Mouse (Mus musculus) CH12.LX (cell line): ENCODE measurements around the gene Lpar3. TPM values are rescaled to one million over a fixed set of nuclear protein-coding genes. Genes with fewer than 3 reads are reported as not detected.

Experiments used
- DNase-seq: peaks from one replicate; pipeline ENCODE4 v3.0.0-alpha.2; 2013; ENCODE audit errors: extremely low read depth
- H3K27ac ChIP-seq: 2 replicates; pipeline ENCODE4 v1.5.1; 2012; ENCODE audit warnings: low read depth, mild to moderate bottlenecking, control low read depth, moderate library complexity; ENCODE audit not compliant: insufficient read depth
- H3K27me3 ChIP-seq: replicated peaks from 2 replicates; pipeline ENCODE3; 2012; ENCODE audit warnings: inconsistent platforms
- H3K36me3 ChIP-seq, 2 experiments: replicated peaks in 1 of 2; 2 replicates each; pipeline versions ENCODE3 to v1.6.1; 2012; ENCODE audit warnings: inconsistent platforms in 1 of 2, low read length in 1 of 2, mild to moderate bottlenecking in 1 of 2, mixed read lengths in 1 of 2, moderate library complexity in 1 of 2; ENCODE audit not compliant: control insufficient read depth in 1 of 2, insufficient read depth in 1 of 2
- H3K4me1 ChIP-seq, 2 experiments: 2 replicates each; pipeline ENCODE4 v1.6.1; 2012; ENCODE audit warnings: inconsistent platforms in 1 of 2, moderate library complexity in 1 of 2; ENCODE audit not compliant: insufficient read depth in 2 of 2, control insufficient read depth in 1 of 2
- H3K4me2 ChIP-seq: 2 replicates; pipeline ENCODE4 v1.6.1; 2012; ENCODE audit warnings: low read depth, mild to moderate bottlenecking, control low read depth; ENCODE audit not compliant: poor library complexity, insufficient read depth, severe bottlenecking
- H3K4me3 ChIP-seq, 3 experiments: fragments of 150-350 bp in 1 of 3; sonication (generic) in 1 of 3; replicated peaks in 1 of 3; 2 replicates each; pipeline versions ENCODE3 to v1.5.1; 2011 to 2012; ENCODE audit warnings: low read depth in 2 of 3, low read length in 2 of 3, mild to moderate bottlenecking in 2 of 3, moderate library complexity in 2 of 3, control low read depth in 1 of 3, improper control_type of control experiment in 1 of 3, inconsistent platforms in 1 of 3, mixed read lengths in 1 of 3; ENCODE audit not compliant: poor library complexity in 1 of 3
- H3K79me2 ChIP-seq: replicated peaks from 2 replicates; pipeline ENCODE4 v1.6.1; 2012; ENCODE audit warnings: mild to moderate bottlenecking, moderate library complexity; ENCODE audit not compliant: control insufficient read depth, poor library complexity, insufficient read depth, severe bottlenecking; ENCODE audit errors: extremely low read depth
- H3K9ac ChIP-seq: 2 replicates; pipeline ENCODE4 v1.6.1; 2012; ENCODE audit warnings: low read depth, mild to moderate bottlenecking, control low read depth, moderate library complexity; ENCODE audit not compliant: insufficient read depth
- H3K9me3 ChIP-seq: replicated peaks from 2 replicates; pipeline ENCODE3; 2012; ENCODE audit warnings: low read length, inconsistent platforms, mixed read lengths
- CHD1 ChIP-seq: IDR thresholded peaks from 2 replicates; pipeline ENCODE4 v1.6.1; 2012; ENCODE audit warnings: low read depth, low read length, improper control_type of control experiment, inconsistent platforms
- CTCF ChIP-seq, 2 experiments: IDR thresholded peaks in 1 of 2; conservative IDR thresholded peaks in 1 of 2; 2 replicates each; pipeline ENCODE4 v1.5.1; 2011 to 2012; ENCODE audit warnings: low read depth in 2 of 2, low read length in 2 of 2, improper control_type of control experiment in 1 of 2, inconsistent platforms in 1 of 2, mild to moderate bottlenecking in 1 of 2, moderate library complexity in 1 of 2
- ELF1 ChIP-seq: IDR thresholded peaks from 2 replicates; pipeline ENCODE4 v1.6.1; 2014; ENCODE audit warnings: low read depth, mild to moderate bottlenecking, inconsistent platforms, low read length, improper control_type of control experiment
- EP300 ChIP-seq: IDR thresholded peaks from 2 replicates; pipeline ENCODE4 v1.6.1; 2011; ENCODE audit warnings: low read length, improper control_type of control experiment
- GABPA ChIP-seq: IDR thresholded peaks from 2 replicates; pipeline ENCODE4 v1.6.1; 2012; ENCODE audit warnings: low read depth, low read length, improper control_type of control experiment, inconsistent platforms; ENCODE audit not compliant: insufficient replicate concordance
- JUND ChIP-seq: conservative IDR thresholded peaks from 2 replicates; pipeline ENCODE4 v1.6.1; 2011; ENCODE audit warnings: low read depth, low read length, improper control_type of control experiment
- KAT2A ChIP-seq: IDR thresholded peaks from 2 replicates; pipeline ENCODE4 v1.6.1; 2012; ENCODE audit warnings: low read length, improper control_type of control experiment, inconsistent platforms; ENCODE audit not compliant: insufficient replicate concordance
- MAX ChIP-seq: IDR thresholded peaks from 2 replicates; pipeline ENCODE4 v1.6.1; 2011; ENCODE audit warnings: low read length, improper control_type of control experiment
- MAZ ChIP-seq: IDR thresholded peaks from 2 replicates; pipeline ENCODE4 v1.6.1; 2012; ENCODE audit warnings: low read depth, mild to moderate bottlenecking, inconsistent platforms, low read length, improper control_type of control experiment, moderate library complexity
- MEF2A ChIP-seq: IDR thresholded peaks from 2 replicates; pipeline ENCODE4 v1.6.1; 2014; ENCODE audit warnings: low read depth, mild to moderate bottlenecking, inconsistent platforms, low read length, improper control_type of control experiment, borderline replicate concordance
- MYC ChIP-seq: IDR thresholded peaks from 2 replicates; pipeline ENCODE4 v1.6.1; 2011; ENCODE audit warnings: low read depth, mild to moderate bottlenecking, improper control_type of control experiment, low read length
- NRF1 ChIP-seq: IDR thresholded peaks from 2 replicates; pipeline ENCODE4 v1.6.1; 2014; ENCODE audit warnings: low read depth, mild to moderate bottlenecking, inconsistent platforms, low read length, improper control_type of control experiment, moderate library complexity
- PAX5 ChIP-seq: IDR thresholded peaks from 2 replicates; pipeline ENCODE4 v1.6.1; 2012; ENCODE audit warnings: low read length, inconsistent platforms, mixed read lengths
- POLR2A ChIP-seq: IDR thresholded peaks from 2 replicates; pipeline ENCODE4 v1.6.1; 2011; ENCODE audit warnings: low read depth, mild to moderate bottlenecking, improper control_type of control experiment, low read length
- SIN3A ChIP-seq: IDR thresholded peaks from 2 replicates; pipeline ENCODE4 v1.6.1; 2012; ENCODE audit warnings: low read length, improper control_type of control experiment, inconsistent platforms
- SMC3 ChIP-seq: IDR thresholded peaks from 2 replicates; pipeline ENCODE4 v1.6.1; 2011; ENCODE audit warnings: low read depth, low read length, improper control_type of control experiment
- TCF12 ChIP-seq: IDR thresholded peaks from 2 replicates; pipeline ENCODE4 v1.6.1; 2014; ENCODE audit warnings: low read depth, mild to moderate bottlenecking, inconsistent platforms, low read length, improper control_type of control experiment
- UBTF ChIP-seq: IDR thresholded peaks from 2 replicates; pipeline ENCODE4 v1.6.1; 2012; ENCODE audit warnings: low read depth, mild to moderate bottlenecking, inconsistent platforms, low read length, improper control_type of control experiment, moderate library complexity
- ZC3H11A ChIP-seq: IDR thresholded peaks from 2 replicates; pipeline ENCODE4 v1.6.1; 2012; ENCODE audit warnings: low read depth, mild to moderate bottlenecking, inconsistent platforms, low read length, improper control_type of control experiment
- ZNF384 ChIP-seq: IDR thresholded peaks from 2 replicates; pipeline ENCODE4 v1.6.1; 2012; ENCODE audit warnings: low read depth, low read length, improper control_type of control experiment, inconsistent platforms
- dilution Hi-C: fragments of 300-500 bp; cut with MboI; formaldehyde crosslinking; loops from 2 replicates; pipeline ENCODE4 v1.14.3; 2020; ENCODE audit warnings: low sequenced_read_pairs; ENCODE audit not compliant: extremely low pct_unique_long_range_greater_than_20kb, extremely low pct_ligation_motif_present
- in situ Hi-C: fragments of 300-500 bp; cut with MboI; formaldehyde crosslinking; loops from 3 replicates; pipeline ENCODE4 v1.14.3; 2019; ENCODE audit warnings: low sequenced_read_pairs, low pct_ligation_motif_present, low pct_unique_long_range_greater_than_20kb, mixed read lengths
- polyA plus RNA-seq: library from polyadenylated mRNA; unstranded; fragments of >175 nt; gene quantifications from 2 replicates; pipeline ENCODE4 v1.2.1, GENCODE M21; 2012; ENCODE audit warnings: low read depth; ENCODE audit not compliant: insufficient read length
- total RNA-seq, 2 experiments: library from RNA; depleted of rRNA; stranded (reverse); fragments of 300-350 nt in 1 of 2; fragments of >200 nt in 1 of 2; gene quantifications; 2 replicates each; pipeline ENCODE4 v1.2.3; 2012 to 2014

Gene Lpar3
- total and polyA plus RNA-seq, 3 experiments = not detected

- Histone ChIP-seq H3K9ac (no peak overlapping the region), H3K4me3 (no peak overlapping the region), H3K27me3 (peaks cover 4% of the 10 kb centered on the region), H3K4me2 (no peak overlapping the region), H3K4me1 (peaks cover 6 to 19% of the 10 kb centered on the region in 2 experiments; a peak in 3 of 4 replicates), H3K27ac (no peak overlapping the region), H3K79me2 (no peaks in the 10 kb centered on the region), H3K9me3 (no peaks in the 10 kb centered on the region), H3K36me3 (no peaks in the 10 kb centered on the region)
- TF ChIP-seq SMC3 = no peak
- no peak for TF ChIP-seq MAX
- no peak for TF ChIP-seq CTCF (conservative IDR thresholded peaks at IDR 0.05 in 1 of 2, IDR thresholded peaks at IDR 0.05 in 1 of 2; ENCODE audit: low read depth in 2 of 2, low read length in 2 of 2)
- no peak for TF ChIP-seq MEF2A
- TF ChIP-seq TCF12 = no peak
- in situ Hi-C loops (no loop called here), dilution Hi-C loops (no loop called here)
- no peak for DNase-seq
Measured at GRCm38 (mm10) chr3:146206635-146207034, 14.1 kb upstream of the Lpar3 start.

GRCm38 (mm10) chr3:146207440-146207839 is 13.3 kb upstream of the Lpar3 start:
- H3K79me2 ChIP-seq = no peaks in the 10 kb centered on the region
- peaks cover 4% of the 10 kb centered on the region for H3K27me3 ChIP-seq
- no peaks in the 10 kb centered on the region for H3K36me3 ChIP-seq
- no peak overlapping the region for H3K27ac ChIP-seq
- H3K9ac ChIP-seq = no peak overlapping the region
- H3K4me1 ChIP-seq = peaks cover 9 to 27% of the 10 kb centered on the region in 2 experiments
- no peak overlapping the region for H3K4me2 ChIP-seq
- in situ Hi-C loops (no loop called here), dilution Hi-C loops (no loop called here)
- TF ChIP-seq EP300 (no peak), NRF1 (no peak), UBTF (no peak), POLR2A (no peak), ZNF384 (no peak), PAX5 (no peak), CTCF (conservative IDR thresholded peaks at IDR 0.05 in 1 of 2, IDR thresholded peaks at IDR 0.05 in 1 of 2; ENCODE audit: low read depth in 2 of 2, low read length in 2 of 2) (no peak), SIN3A (no peak), ELF1 (no peak), KAT2A (no peak), MYC (no peak), GABPA (no peak), CHD1 (no peak), ZC3H11A (no peak), MEF2A (no peak), JUND (no peak), MAZ (no peak)
- no peak overlapping the region for H3K4me3 ChIP-seq
- no peak for DNase-seq
- no peaks in the 10 kb centered on the region for H3K9me3 ChIP-seq
